Mouse (Mus musculus): ENCODE results near the gene Vps16.

DNA sequence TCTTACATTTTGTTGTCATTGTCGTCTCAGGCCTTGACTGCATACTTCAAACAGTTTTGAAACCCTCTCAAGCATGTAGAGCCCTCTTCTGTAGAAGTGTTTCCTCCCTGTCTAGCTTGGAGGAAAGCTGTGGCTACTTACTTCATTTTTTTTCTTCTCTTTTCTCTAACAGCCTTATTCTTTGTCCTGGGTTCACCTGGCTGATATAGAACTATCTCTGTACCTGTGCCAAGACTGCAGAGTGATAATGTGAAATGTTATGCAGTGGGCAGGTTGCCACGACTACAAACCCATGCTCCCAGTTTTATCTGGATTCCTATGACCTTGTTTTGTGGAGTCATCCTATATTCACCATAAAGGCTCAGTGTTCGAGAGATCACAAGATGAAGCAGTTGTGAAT, 6.3 kb downstream of the Vps16 start:
- TF ChIP-seq POLR2A (IDR thresholded peaks at IDR 0.05; ENCODE audit: low read depth, low read length): no peak
- no peak for TF ChIP-seq CTCF (IDR thresholded peaks at IDR 0.05; ENCODE audit: extremely low read depth, insufficient read length, insufficient replicate concordance, low read depth, low read length)

All from small intestine, adult 2 months (tissue).